Mouse (Mus musculus) left cerebral cortex, adult 18-20 months (tissue): ENCODE data around the gene Olfr1133. TPM values are rescaled to one million over a fixed set of nuclear protein-coding genes. Genes with fewer than 3 reads are reported as not detected.
"Not testable (repeated sequence)": the region's sequence is repeated elsewhere in the genome, so short reads cannot be mapped to it uniquely, and the experiment has no call there.

Experiments
- DNase-seq, 2 experiments: peaks; one replicate each; pipeline ENCODE4 v3.0.0; 2021 to 2022; ENCODE audit warnings: low spot score in 2 of 2, mixed read lengths in 1 of 2
- long read RNA-seq, 2 experiments: library from polyadenylated mRNA; stranded (forward); transcript quantifications; one replicate each; pipeline ENCODE4 v2.0.0; 2021
- total RNA-seq, 2 experiments: library from RNA; stranded (reverse); gene quantifications; 2 replicates each; pipeline ENCODE4 v1.2.3; 2021

Gene Olfr1133
- not detected for total RNA-seq
- long read RNA-seq, experiment 1: 0 reads
- long read RNA-seq, experiment 2: 0 reads

GRCm38 (mm10) chr2:87647274-87647673 is at the start of gene Olfr1133:
Gene Olfr1133 (minus strand): TSS chr2:87647374.
- no peak for DNase-seq

DNA sequence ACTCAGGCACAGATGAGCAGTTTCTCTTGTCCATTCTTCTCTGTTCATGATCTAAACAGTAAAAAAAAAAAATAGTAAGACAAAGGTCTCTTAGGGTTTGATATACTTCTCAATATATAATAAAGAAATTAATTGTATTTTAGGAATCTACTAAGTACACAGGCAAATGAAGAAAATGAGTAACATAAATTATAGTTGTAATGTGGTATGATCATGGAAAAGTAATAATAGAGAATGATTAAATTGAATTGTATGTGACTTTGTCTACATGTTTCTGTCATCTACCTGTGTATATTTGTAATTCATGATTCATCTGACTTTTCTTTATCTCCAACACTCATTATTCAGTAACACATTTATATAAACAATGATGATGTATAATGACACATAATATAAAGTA is 46.7 kb upstream of the Olfr1133 start, which contains the start of gene Olfr1136:
TSS of gene Olfr1136 (minus strand) at position 101 of the 400 bp plus-strand sequence.
- no peak for DNase-seq

GRCm38 (mm10) chr2:87673564-87673963 is 26.4 kb upstream of the Olfr1133 start, which contains the start of gene Olfr1135:
Gene Olfr1135 (minus strand): TSS chr2:87673664.
- no peak for DNase-seq

DNA sequence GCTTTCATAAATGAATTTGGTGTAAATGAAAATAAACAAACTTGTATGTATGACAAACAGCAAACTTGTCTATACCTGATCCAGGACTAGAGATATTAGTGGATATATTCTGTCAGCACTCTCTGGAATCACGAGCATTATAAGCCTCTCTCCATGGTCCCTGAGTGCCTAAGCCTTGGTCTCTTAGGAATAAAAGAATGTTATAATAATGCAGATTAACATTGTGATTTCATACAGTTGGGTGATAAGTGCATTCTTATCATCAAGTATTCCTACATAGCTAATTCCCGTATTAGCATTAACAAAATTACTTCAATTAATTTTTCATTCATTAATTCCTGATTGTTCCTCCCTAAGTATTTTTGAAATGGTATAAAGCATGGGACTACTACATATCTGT is 11.2 kb upstream of the Olfr1133 start, which contains the start of gene Olfr1134:
TSS of gene Olfr1134 (minus strand) at position 101 of the 400 bp plus-strand sequence.
- no peak for DNase-seq

DNA sequence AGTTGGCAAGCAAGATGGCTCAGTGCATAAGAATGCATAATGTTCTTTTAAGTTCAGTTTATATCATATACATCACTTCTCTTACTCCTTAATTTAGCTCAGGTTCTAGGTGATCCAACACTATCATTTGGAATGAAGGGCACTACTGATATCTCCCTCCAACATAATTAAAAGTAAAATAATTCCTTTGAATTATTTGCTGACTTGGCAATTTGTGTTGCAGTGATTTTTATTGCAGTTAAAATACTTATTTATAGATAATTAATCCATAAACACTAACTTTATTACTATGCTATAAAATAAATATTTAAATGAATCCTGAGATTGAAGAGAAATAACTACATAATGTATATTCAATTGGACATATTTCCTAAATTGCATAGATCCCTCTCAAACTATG is 4.7 kb downstream of the Olfr1133 start:
- no peak for DNase-seq

DNA sequence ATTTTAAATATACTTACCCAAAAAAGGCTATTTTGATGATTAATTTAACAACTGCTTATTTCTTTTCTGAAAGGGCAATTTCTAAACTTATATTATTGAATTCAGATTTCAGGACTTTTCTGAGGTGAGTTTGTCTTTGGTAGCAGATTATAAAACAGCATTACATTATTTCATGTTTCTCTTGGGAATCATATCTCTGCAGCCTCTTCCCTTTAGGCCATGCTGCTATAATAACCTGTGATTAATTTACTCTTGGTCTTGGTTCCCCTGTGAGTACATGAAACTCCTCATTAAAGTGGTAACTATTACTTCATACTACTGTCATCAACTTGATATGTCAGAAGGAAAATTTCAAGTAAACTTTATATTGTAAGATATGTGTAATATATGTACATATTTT is 9.7 kb downstream of the Olfr1133 start, which contains the start of gene Olfr1132:
TSS of gene Olfr1132 (minus strand) at position 101 of the 400 bp plus-strand sequence.
- no peak for DNase-seq

- no peak for DNase-seq
These were observed 20.4 kb downstream of the Olfr1133 start, which contains the start of gene Olfr1131 for GRCm38 (mm10) chr2:87626804-87627203. Gene Olfr1131 (plus strand): TSS chr2:87627104.

DNA sequence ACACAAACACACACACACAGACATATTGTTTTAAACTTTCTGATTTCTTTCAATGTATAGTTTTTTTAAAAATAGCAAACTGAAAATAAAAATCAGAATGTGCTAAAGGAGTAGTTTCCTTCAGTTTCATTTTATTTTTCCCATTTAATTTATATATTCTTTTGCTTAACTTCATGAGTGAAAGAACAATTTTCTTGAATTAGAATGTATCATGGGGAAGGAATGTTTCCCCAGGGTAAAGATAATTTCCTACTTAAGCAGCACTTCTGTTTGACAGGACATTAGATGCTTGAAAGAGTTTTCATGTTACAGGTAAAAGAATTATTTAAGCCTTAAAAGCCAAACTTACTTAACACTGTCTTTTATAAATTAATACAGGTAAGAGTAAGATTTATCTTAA is 41.3 kb downstream of the Olfr1133 start, which contains the start of gene Olfr1130:
TSS of gene Olfr1130 (plus strand) at position 301 of the 400 bp plus-strand sequence.
- not testable (repeated sequence) for DNase-seq

Other genes starting within 250 kb of the Olfr1133 start
- gene Olfr1123, start 230.7 kb downstream of the Olfr1133 start, total RNA-seq: not detected
- not detected for gene Olfr1124, start 217.1 kb downstream of the Olfr1133 start, total RNA-seq
- gene Olfr1126, start 193.4 kb downstream of the Olfr1133 start, total RNA-seq: not detected
- not detected for gene Pramel7, start 150.3 kb downstream of the Olfr1133 start, total RNA-seq
- gene Pramel6, start 140.8 kb downstream of the Olfr1133 start, total RNA-seq: not detected
- not detected for gene Olfr153, start 115.6 kb downstream of the Olfr1133 start, total RNA-seq
- gene Olfr1128, start 101.8 kb downstream of the Olfr1133 start, total RNA-seq: not detected
- not detected for gene Olfr1129, start 73.5 kb downstream of the Olfr1133 start, total RNA-seq
- gene Olfr1130, start 41.2 kb downstream of the Olfr1133 start, total RNA-seq: not detected
- not detected for gene Olfr1131, start 20.3 kb downstream of the Olfr1133 start, total RNA-seq
- gene Olfr1132, start 9.8 kb downstream of the Olfr1133 start, total RNA-seq: not detected
- not detected for gene Olfr1134, start 11.1 kb upstream of the Olfr1133 start, total RNA-seq
- not detected for gene Olfr1135, start 26.3 kb upstream of the Olfr1133 start, total RNA-seq
- not detected for gene Olfr1136, start 46.6 kb upstream of the Olfr1133 start, total RNA-seq
- not detected for gene Olfr1137, start 65.8 kb upstream of the Olfr1133 start, total RNA-seq
- gene Olfr1138, start 92.6 kb upstream of the Olfr1133 start, total RNA-seq: not detected
- not detected for gene Olfr1140, start 96.4 kb upstream of the Olfr1133 start, total RNA-seq
- gene Olfr1141, start 106.6 kb upstream of the Olfr1133 start, total RNA-seq: not detected
- gene Olfr152, start 132.1 kb upstream of the Olfr1133 start, total RNA-seq: not detected
- gene Olfr1143, start 153.2 kb upstream of the Olfr1133 start, total RNA-seq: not detected
- gene Olfr1145, start 162.4 kb upstream of the Olfr1133 start, total RNA-seq: not detected
- not detected for gene Olfr1148, start 183.2 kb upstream of the Olfr1133 start, total RNA-seq
- gene Olfr1150-ps1, start 196.6 kb upstream of the Olfr1133 start, total RNA-seq: not detected
- not detected for gene Olfr1151, start 208.5 kb upstream of the Olfr1133 start, total RNA-seq
- not detected for gene Olfr1152, start 219.1 kb upstream of the Olfr1133 start, total RNA-seq
- not detected for gene Olfr1153, start 247.6 kb upstream of the Olfr1133 start, total RNA-seq